Mouse (Mus musculus) adrenal gland, postnatal 36 days (tissue): Measurements from ENCODE around the gene Slc4a11. TPM values are rescaled to one million over a fixed set of nuclear protein-coding genes. Genes with fewer than 3 reads are reported as not detected.
"Not testable (repeated sequence)": the region's sequence is repeated elsewhere in the genome, so short reads cannot be mapped to it uniquely, and the experiment has no call there.

Experiments
- DNase-seq, 2 experiments: peaks; one replicate each; pipeline ENCODE4 v3.0.0; 2021; ENCODE audit warnings: mixed read lengths in 1 of 2
- total RNA-seq, 2 experiments: library from RNA; stranded (reverse); gene quantifications; 2 replicates each; pipeline ENCODE4 v1.2.3; 2021

Slc4a11 gene
- total RNA-seq, 2 experiments from 2014 or later = 3.2 to 3.3 TPM

DNA sequence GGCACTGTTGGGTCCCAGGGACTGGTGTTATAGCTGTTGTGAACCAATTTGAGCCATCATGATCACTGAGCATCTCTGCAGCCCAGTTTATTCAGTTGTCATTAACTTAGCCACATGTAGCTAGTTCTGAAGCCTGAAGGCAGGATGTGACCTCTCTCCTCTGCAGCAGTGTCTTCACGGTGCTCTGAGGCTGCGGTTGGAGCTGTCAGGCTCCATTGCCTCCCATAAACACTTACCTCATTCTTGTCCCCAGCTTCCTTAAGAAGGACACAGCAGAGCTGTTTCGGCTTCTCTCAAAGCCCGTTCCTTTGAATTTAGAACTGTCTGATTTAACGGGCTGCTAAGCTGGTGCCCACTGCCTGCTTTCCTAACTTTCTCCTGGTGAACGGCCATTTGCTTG, 17.4 kb downstream of the Slc4a11 start:
- DNase-seq = no peak

DNA sequence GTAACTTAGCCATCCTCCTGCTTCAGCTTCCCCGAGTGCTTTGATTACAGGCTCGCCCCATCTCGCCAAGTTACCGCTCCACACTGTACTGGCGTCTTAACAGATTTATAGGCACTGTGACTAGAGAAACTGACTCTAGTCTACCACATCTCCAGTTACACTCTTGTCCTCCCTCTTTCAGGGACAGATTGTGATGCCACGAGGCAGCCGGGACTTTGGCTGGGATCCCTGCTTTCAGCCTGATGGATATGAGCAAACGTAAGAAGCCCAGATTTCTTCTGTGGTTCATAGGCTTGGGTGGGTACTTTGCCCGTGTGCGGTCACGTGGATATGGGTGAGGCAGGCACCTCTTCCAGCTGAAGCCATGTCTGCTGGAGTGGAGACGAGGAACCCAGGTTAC, 18.2 kb downstream of the Slc4a11 start:
- DNase-seq = no peak

DNA sequence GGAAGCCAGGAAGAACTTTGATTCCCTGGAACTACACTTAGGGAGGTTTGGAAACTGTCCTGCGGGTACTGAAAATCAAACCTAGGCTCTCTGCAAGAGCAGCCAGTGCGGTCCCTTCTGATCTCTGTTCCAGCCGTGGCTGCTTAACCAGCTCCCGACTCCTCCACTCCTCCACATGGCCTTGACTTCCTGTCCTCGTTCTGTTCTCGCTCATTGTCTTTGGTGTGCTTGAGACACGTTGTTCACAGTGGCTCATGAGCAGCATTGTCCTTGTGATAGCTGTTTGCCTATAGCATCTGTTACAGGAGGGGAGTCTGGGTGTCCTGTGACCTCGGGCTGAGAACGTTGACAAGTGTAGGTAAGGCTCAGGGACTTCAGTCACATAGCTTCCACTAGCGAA, 20.1 kb downstream of the Slc4a11 start:
- DNase-seq = peak; percentile 34 to 56

GRCm38 (mm10) chr2:130667559-130667958, 29.8 kb downstream of the Slc4a11 start, which contains the start of gene Itpa:
Gene Itpa, plus strand, starts transcription at chr2:130667610.
- DNase-seq = peak; percentile 90 to 93

DNA sequence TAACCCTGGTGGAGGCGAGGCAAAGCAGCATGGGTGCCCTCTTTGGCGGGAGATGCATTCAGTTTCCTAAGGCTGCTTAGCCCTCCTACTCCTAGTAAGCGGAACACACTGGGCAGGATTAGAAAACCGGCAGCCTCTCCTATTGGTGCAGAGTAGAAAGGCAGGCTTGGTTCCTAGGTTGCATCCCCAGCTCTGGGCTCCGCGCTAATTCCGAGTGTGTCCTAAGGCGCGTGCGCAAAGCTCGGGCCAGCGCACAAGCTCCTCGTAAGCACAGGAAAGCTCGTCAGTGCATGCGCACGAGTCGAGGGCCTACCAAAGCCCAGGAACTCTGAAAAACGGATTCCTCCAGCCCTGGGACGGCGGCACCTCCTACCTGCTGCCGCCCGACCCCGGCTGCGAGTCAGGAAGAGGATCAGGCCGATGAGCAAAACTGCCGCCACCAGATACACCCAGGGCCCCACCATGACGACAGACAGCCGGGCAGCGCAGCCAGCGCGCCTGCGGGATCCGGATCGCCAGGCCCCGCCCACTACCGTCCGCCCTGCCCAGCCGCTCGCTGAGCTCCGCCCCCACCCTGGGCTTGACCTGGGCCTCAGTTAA, 33.1 kb downstream of the Slc4a11 start, which contains the start of gene Ddrgk1:
Gene Ddrgk1, minus strand, starts transcription at position 558 of the 600 bp plus-strand sequence.
- peak; percentile 94 to 98 for DNase-seq

DNA sequence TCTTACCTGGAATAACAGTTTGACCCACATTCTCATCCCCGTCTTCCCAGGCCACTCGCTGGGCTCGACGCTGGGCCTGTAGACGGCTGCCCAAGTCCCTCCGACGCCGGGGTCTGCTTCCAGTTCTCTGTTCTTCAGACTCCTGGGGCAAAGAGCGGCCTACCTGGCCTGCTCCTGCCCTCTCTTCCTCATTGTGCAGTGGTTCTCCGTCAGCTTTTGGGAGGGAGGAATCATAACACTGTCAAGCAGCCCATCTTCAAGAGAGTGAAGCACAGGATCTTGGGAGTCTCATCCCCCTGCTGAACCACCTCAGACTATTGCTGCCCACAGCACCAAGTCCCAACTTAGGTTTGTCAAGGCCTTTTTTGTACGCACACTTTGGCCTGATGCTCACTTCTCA, 34.0 kb downstream of the Slc4a11 start:
- DNase-seq = no peak

GRCm38 (mm10) chr2:130658530-130658929, 38.8 kb downstream of the Slc4a11 start:
- DNase-seq = no peak

GRCm38 (mm10) chr2:130657541-130657940, 39.8 kb downstream of the Slc4a11 start:
- no peak for DNase-seq

DNA sequence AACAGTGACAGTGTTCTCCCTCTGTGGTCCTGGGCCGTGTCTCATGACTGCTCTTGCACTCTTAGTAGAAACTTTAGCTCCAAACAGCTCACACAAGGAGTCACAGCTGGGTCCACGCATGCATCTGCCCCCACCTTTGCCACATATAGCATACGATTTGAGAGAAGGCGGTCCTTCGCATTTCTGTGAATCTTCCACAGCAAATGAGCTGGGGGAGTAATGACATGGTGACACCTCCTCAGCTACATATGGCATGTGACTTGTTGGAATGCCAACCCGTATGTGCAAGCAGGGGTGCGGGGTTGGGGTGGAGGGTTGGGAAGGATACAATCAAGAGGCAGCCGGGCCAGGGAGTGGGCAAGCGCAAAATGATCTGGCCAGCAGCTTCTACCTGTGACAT, 40.8 kb downstream of the Slc4a11 start:
- DNase-seq = no peak

- DNase-seq = no peak
Measured at GRCm38 (mm10) chr2:130655660-130656339, 41.5 kb downstream of the Slc4a11 start.

DNA sequence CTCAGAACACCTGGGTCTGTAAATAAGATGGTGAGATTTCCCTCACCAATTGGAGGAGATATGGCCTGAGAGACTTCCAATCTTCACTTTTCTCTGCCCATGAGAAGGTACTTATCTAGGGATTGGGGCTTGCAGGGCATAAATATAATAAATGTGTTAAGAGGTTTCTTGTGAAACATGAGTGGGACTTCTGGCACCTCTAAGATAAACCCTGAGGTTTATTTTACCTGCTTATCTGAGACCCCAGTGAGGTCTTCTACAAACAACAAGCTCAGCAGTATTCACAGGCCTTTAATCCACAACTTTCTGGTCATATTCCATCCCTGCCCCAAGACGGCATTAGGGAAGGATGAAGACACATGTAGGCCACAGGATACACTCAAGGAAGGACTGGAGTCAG, 43.6 kb downstream of the Slc4a11 start:
- DNase-seq = no peak

GRCm38 (mm10) chr2:130653303-130653702, 44.0 kb downstream of the Slc4a11 start:
- no peak for DNase-seq

DNA sequence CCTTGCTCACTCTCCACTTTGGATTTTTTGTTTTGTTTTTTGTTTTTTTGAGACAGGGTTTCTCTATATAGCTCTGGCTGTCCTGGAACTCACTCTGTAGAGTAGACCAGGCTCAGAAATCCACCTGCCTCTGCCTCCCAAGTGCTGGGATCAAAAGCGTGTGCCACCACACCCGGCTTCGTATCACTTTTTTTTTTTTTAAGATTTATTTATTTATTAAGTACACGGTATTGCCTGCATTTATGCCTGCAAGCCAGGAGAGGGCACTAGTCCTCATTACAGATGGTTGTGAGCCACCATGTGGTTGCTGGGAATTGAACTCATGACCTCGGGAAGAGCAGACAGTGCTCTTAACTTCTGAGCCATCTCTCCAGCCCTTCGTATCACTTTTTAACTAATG, 48.3 kb downstream of the Slc4a11 start:
- DNase-seq = not testable (repeated sequence)

DNA sequence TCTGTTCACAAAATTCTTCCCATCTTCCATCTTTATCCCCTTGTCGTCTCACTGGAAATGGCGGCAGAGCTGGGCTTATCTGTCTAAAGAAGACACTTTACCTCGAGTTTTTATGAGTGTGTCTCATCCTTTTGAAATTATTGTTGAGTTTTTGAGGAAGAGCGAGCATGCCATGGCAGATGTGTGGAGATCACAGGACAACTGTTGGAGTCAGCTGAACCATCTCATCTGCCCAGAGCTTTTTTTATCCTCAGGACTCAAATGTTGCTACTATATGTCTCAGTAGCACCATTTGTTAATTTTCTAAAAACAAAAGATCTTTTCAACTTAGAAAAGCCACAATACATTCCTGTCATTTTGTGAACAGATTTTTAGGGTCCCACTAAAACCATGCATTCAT, 52.1 kb downstream of the Slc4a11 start:
- no peak for DNase-seq

- DNase-seq = peak; percentile 97 to 99
Measured at GRCm38 (mm10) chr2:130642684-130643369, 54.5 kb downstream of the Slc4a11 start, which contains the start of gene Lzts3. Gene Lzts3, minus strand, starts transcription at chr2:130642803.

DNA sequence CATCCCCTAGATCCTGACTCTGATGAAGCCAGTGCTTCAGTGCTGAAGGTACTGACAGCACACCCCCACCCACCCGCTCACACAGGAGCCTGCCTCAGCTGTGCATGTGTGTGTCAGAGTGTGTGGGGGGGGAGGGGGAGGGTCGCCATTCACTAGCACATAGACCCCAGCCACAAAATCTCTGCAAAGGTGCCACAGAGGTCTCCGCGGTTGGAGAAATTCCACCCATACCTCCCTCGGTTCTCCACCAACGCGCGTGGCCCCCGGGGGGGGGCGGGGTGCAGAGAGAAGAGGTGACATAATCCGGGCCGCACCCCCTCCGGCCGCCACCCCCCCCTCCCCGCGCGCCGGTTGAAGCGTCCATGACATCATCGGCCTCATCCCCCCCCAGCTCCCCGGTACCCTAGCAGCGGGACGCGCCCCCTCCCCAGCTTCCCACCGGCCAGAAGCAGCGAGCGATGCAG, 55.1 kb downstream of the Slc4a11 start:
- peak in 1 of 2 experiments; percentile 22 for DNase-seq

DNA sequence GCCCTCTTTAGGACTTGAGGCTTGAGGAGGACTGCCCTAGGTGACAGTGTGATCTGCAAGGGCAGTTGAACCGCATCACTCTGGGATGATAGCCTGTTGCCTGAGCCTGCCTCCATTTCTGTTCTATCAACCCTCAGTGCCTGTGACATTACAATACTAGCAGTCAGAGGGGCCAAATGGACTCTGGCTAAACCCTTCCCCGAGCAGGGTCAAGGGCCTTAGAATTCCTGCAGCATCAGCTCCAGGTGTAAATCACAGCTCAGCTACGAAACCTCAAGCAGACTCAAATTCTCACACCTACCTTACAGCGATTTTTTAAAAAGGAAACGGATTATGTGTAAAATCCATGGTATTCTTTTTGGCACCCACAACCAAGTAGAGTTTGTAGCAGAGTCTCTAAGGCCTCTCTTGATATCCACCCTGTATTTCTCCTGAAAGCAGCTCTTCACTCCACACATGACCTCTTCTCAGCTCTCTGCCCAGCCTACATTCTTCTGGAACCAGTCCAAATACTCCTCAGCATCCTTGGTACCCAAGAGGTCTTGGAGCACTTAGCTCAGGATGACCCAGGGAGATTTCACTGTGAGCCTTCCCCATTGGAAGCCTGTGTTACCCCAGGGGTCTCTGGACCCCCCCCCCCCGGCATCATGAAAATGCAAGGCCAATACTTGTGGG, 55.8 kb downstream of the Slc4a11 start:
- DNase-seq = no peak

DNA sequence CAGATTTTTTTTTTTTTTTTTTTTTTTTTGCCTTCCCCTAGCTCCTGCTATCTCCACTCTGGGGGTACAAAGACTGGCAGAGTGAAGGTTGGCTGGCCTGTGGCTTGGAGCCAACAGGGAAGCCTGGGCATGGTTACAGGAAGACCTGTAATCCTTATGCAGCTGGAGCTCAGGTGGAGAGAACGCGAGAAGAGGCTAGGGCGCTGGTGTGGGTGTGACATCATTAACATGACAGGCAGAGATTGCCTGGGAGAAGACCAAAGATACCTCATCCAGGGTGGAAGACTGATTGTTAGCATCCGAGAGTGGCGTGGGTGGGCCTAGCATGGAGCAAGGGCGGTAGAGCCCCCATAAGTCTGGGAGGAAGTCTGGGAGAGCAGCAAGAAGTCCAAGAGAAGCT, 58.0 kb downstream of the Slc4a11 start:
- DNase-seq = no peak

GRCm38 (mm10) chr2:130638101-130638611, 59.2 kb downstream of the Slc4a11 start:
- DNase-seq = peak; percentile 65 to 70

DNA sequence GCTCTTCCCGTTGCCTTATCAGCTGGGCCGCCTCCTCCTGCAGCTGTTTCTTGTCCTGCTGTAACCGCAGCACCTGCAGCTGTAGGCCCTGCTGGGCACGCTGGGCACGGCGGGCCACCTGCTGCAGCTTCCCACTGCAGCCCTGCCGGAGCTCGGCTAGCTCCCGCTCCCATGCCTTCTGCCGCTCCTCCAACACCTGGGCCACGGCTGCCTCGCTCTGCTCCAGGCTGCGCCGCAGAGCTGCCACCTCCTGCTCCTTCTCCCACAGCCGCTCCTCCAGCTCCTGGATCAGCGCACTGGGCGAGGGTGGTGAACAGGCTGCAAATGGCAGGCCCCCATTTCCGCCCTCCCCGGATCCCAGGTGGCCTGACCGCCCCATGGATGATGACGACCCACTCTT, 61.5 kb downstream of the Slc4a11 start:
- DNase-seq = no peak

DNA sequence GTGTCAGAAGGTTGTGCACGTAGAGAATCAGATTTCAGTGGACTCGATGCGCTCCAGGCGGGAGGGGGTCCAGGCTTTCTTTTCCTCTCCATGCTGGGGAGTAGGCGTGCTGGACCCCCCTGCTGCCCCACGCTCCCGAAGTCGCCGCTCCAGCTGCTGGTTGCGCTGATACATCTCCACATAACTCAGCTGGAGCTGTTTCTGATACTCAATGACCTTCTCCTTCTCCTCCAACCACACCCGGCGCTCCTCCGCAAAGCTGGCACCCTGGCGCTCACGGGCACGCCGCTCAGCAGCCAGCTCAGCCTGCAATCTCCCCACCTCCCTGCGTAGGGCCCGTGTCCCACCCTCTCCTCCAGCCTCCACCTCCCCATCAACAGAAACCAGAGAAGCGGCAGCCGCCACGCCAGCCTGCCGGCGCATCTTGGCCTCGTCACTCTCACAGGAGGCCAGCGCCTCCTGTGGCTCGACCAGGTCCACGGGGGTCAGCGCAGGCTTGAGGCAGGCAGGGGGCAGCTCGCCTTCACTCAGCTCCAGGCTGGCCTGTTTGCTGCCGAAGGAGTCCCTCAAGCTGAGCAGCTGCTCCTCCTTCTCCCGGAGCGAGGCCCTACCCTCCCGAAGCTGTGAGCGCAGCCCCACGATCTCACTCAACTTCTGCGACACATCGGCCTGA, 62.4 kb downstream of the Slc4a11 start:
- DNase-seq = peak; percentile 22 to 29
